Mouse (Mus musculus) cerebellum, adult (tissue): Measurements from ENCODE around the gene Ube4b.

Experiments used
- ATAC-seq: cut with Nextera tagmentation; 2 replicates; pipeline ENCODE4 v1.9.2; 2017; ENCODE audit warnings: mild to moderate bottlenecking, moderate library complexity, mixed read lengths; ENCODE audit not compliant: insufficient number of reproducible peaks, low FRiP score, low TSS enrichment

Gene Ube4b

GRCm38 (mm10) chr4:149307596-149308490 is 118.7 kb downstream of the Ube4b start, which contains the start of gene Kif1b:
Gene Kif1b, minus strand, starts transcription at chr4:149307693.
- ATAC-seq, result peak; percentile 97

GRCm38 (mm10) chr4:149306712-149307595 is 119.6 kb downstream of the Ube4b start:
- ATAC-seq, result peak; percentile 61

DNA sequence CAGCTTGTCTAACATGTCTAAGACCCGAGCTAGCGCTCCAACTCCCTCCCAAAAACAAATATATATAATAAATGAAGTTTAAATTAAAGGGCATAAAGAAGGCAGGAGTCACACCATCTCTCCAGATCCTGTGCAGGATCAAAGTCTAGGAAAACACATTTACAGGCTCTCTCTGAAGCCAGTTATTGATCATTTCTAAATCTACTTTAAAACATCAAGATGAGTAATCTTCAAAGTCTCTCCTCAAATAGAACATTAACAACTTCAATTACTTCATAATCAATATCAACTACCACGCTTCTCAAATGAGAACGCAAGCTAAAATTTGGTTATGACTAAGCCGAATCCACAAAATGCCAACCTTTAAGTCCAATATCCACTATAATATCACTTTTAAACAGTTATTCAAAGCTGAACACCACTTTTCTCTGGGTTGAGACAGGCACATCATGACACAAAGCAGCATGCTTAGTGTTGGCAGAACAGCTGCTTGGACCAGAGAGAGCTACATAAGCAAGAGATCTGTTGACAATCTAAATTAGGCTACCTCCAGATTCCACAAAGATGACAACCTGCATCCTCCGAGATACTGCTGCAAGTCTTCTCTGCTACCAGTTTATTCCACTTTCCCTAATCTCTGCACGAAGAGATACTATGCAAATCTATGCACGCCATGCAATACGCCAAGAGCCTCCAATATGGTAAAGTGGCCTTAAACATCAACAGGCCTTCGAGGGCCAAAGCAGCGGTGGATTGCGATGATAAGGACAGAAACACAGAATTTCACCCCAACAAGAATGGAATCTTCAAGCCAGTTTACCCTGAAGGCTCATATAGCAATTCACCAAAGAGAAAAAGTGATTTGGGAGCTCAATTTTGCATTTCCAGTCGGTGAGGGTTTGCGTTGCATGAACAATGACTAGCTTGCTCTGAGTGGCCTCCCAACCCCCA is 120.5 kb downstream of the Ube4b start:
- ATAC-seq, result no peak

DNA sequence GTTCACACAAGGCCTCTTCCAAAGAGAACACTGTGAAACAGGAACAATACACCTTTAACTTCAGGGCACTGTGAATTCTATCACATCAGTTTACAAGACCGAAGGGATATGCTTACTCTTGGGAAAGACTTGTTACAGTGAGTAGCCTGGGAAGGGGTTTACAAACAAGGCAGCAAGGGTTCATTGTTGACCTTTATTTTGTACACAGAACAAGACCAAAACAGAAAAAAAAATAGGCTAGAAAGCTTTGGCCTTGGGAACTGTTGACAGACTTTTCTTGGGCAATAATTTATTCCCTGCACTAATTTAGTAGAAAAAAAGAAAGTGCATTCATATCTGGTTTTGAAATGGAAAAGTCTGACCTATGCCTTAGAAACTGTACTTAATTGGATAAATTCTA is 122.1 kb downstream of the Ube4b start:
- ATAC-seq, result no peak

- ATAC-seq, result no peak
Measured at GRCm38 (mm10) chr4:149303502-149303901, 123.0 kb downstream of the Ube4b start.

GRCm38 (mm10) chr4:149302751-149303150 is 123.8 kb downstream of the Ube4b start:
- ATAC-seq, result no peak

GRCm38 (mm10) chr4:149302136-149302535 is 124.4 kb downstream of the Ube4b start:
- no peak for ATAC-seq

DNA sequence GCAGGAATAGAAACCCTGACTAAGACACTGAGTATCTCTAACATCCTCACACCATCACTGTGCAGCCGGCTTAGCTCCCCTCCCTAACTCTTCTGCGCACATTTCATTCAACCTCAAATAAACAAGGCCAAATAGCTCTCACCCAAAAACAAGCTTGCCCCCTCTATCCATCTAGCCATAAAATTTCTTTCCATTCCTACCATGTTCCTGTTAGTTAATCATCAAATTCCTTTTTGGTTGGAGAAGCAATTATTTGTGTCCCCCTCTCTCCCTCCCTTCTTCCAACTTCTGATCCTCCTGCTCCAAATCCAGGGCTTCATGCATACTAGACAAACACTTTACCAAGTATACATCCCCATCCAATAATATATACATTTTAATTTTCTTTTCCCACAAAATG is 130.0 kb downstream of the Ube4b start:
- ATAC-seq, result no peak

DNA sequence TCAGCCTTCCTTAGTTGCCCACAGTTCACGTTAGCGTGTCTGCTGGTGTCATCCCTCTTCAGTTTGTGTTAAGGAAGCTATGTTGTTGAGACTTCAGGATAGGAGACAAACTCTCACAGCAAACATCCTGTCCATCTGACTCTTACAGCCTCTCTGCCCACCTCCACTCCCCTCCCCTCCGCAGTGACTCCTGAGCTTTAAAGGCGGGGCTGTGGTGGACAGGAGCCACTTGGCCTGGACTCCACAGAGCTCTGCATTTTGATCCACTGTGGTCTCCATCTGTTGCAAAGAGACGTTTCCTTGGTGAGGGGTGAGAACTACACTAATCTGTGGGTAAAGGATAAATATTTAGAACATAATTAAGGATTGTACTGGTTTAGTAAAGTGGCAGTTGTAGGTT is 133.6 kb downstream of the Ube4b start:
- peak; percentile 58; the same call in 1 of the 2 replicates for ATAC-seq

DNA sequence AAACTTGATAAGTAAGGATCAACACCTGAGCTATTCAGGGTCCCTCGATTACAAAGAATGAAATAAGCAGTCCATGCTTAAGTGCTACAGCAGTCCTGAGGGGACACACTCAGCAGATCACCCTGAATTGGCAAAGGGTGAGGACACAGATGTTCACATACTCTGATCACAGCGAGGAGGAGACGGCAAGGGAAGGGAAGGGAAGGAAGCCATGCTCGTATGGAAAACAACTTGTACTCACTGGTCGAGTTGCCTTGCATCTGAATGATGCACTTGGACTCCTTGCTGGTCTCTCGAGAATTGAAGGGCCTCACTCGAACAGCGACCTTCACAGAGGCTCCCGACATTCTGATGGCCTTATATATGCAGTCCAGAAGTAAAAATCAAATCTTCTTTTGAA is 135.5 kb downstream of the Ube4b start:
- no peak for ATAC-seq

DNA sequence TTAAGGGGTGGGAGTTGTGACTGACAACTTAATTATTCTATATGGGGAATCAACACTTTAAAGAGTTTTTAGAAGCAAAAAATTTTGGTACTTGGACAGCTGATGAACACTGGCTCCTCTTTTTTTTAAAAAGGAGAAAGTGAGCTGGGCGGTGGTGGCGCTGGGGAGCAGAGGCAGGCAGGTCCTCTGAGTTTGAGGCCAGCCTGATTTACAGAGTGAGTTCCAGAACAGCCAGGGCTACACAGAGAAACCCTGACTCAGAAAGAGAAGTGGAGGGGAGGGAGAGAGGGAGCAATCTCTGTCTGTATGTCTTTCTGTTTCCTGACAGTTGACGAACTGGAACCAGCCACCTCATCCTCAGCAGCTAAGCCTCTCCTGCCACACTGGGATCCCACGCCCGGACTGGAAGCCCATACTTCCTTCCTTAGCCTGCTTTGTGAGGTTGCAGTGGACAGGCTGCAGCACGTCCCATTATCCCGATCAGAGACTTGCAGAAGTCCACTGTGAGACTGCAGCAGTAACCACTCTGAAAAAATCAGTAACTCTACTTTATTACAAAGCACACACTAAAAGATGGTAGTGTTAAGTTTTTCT is 136.3 kb downstream of the Ube4b start:
- ATAC-seq, result no peak

GRCm38 (mm10) chr4:149286287-149287137 is 140.0 kb downstream of the Ube4b start:
- no peak for ATAC-seq

GRCm38 (mm10) chr4:149285691-149286090 is 140.9 kb downstream of the Ube4b start:
- ATAC-seq, result no peak

- no peak for ATAC-seq
Measured at GRCm38 (mm10) chr4:149283018-149283417, 143.5 kb downstream of the Ube4b start.

DNA sequence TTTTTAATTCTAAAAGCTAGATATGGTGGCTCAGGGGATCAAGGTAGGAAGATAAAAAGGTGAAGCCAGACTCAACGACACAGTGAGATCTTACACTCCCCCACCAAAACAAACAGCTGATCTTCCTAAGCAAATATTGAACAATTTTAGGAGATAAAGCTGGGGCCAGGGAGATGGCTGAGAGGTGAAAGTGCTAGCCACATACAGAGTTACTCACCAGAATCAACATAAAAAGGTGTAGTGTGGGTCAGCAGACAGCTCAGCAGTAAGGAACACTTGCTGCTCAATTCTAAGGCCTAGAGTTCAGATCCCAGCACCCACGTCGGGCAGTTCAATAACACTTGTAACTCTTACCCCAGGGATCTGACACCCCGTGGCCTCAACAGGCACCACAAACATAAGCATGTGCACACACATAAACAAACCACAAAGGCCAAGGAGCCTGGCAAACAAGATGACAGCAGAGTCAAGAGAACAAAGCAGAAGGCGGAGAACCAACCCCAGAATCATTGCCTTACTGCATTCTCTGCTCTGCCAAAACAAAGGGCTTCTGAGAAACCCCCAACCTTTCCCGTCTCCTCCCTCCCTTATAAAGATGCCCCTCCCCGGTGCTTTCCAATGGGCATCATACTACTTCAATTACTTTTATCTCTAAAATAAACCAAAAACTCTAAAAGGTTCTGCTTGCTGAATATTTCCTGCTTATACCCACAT is 144.4 kb downstream of the Ube4b start:
- no peak for ATAC-seq
